8 mouse cellular contexts compared by ENCODE assay signal in the genomic region with DNA sequence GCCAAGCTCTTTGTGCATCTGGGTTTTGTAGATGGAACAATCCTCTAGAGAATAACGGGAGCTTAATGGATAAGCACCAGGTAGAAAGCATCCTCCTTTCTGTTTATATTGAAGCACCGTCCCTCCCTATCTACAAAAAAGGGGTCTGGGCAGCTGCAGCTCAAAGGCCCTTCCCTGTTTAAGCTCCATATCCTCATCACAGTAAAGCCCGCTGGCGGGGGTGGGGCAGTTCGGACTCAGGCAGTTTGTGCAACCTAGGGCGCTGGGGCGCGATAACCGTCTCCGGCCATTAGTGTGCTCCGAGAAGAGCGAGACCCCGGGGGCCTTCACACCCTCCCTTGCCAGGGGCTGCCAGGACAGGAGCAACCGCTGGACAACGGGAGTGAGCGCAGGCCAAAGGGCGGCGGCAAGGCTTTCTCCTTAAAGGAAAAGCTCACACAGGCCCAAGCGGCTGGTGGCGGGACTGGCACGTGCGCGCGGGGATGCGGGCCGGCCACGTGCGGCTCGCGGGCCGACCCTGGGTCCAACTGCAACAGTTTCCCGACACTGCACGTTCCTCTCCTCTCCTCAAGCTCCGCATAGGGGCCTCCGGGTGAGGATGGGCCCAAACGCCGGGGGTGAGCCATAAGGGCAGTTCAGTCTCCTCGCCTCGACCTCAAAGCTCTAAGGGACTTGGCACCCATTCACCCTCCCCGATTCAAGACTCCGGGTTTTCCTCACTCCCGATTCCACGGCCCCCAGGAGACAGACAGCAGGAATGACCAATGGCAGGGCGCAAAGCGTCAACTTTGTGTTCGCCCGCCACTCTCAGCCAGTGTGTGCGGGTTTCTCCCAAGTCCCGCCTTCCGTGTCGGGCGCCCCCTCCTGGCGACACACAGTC. TPM values are rescaled to one million over a fixed set of nuclear protein-coding genes. Genes with fewer than 3 reads are reported as not detected.
A peak's percentile ranks its signal among the peaks of the same experiment; 100 is the strongest.
DNase-seq lines count a peak whose midpoint lies in the region; ATAC-seq lines count a peak whose summit lies in the region.

No protein-coding gene starts in this region.

- peaks cover 13% of the 10 kb centered on the region for H3K36me3 ChIP-seq in heart, embryonic 13.5 days
- H3K36me3 ChIP-seq in liver, embryonic 12.5 days: peaks cover 25% of the 10 kb centered on the region
- no peaks in the 10 kb centered on the region for H3K36me3 ChIP-seq in stomach, embryonic 16.5 days (ENCODE audit: control insufficient read depth, insufficient read depth, low read length)

- H3K4me2 ChIP-seq in heart, embryonic 13.5 days: peak overlapping the region; percentile 94
- H3K4me2 ChIP-seq in liver, embryonic 12.5 days: peak overlapping the region; percentile 93
- peak overlapping the region; percentile 95 for H3K4me2 ChIP-seq in stomach, embryonic 16.5 days (ENCODE audit: low read depth, low read length)

- peak; percentile 99 for DNase-seq in CD4-positive, CD25-positive, alpha-beta regulatory T cell, adult 2 months (ENCODE audit: low read depth, low spot score)
- DNase-seq in fat pad, adult 2 months (ENCODE audit: extremely low read depth, low read depth, low spot score): peak; percentile 87
- DNase-seq in kidney, postnatal 10 days: peak; percentile 100
- peak; percentile 100 for DNase-seq in neural tube, embryonic 10.5 days (ENCODE audit: extremely low spot score, low spot score)

- peak overlapping the region; percentile 99 for H3K27ac ChIP-seq in brown adipose tissue, adult 24 weeks (replicated peaks; ENCODE audit: low read depth, low read length)
- H3K27ac ChIP-seq in heart, embryonic 13.5 days (replicated peaks): peak overlapping the region; percentile 100
- H3K27ac ChIP-seq in liver, embryonic 12.5 days: peak overlapping the region; percentile 98
- peak overlapping the region; percentile 100 for H3K27ac ChIP-seq in stomach, embryonic 16.5 days (ENCODE audit: low read length)

- peak; percentile 71 for ATAC-seq in heart, embryonic 13.5 days (ENCODE audit: extremely low read depth, insufficient number of reproducible peaks, low FRiP score, low TSS enrichment)
- peak; percentile 64 for ATAC-seq in liver, embryonic 12.5 days
- peak; percentile 76 for ATAC-seq in stomach, embryonic 16.5 days (ENCODE audit: insufficient read depth, low FRiP score)

- WGBS in heart, embryonic 13.5 days: 3% methylated on average over 53 of the region's 53 CpGs
- WGBS in liver, embryonic 12.5 days (ENCODE audit: insufficient replicate concordance): 3% methylated on average over 53 of the region's 53 CpGs
- WGBS in stomach, embryonic 16.5 days: 2% methylated on average over 53 of the region's 53 CpGs

- peak overlapping the region; percentile 68 for H3K4me3 ChIP-seq in brown adipose tissue, adult 24 weeks (ENCODE audit: insufficient read depth, low read depth, low read length)
- peak overlapping the region; percentile 99 for H3K4me3 ChIP-seq in heart, embryonic 13.5 days
- peak overlapping the region; percentile 89 for H3K4me3 ChIP-seq in liver, embryonic 12.5 days
- H3K4me3 ChIP-seq in stomach, embryonic 16.5 days (replicated peaks; ENCODE audit: low read length): peak overlapping the region; percentile 93

- no peaks in the 10 kb centered on the region for H3K4me1 ChIP-seq in brown adipose tissue, adult 24 weeks (ENCODE audit: control insufficient read depth, insufficient read depth, insufficient read length, low read length)
- peaks cover 40% of the 10 kb centered on the region for H3K4me1 ChIP-seq in heart, embryonic 13.5 days
- peaks cover 56% of the 10 kb centered on the region for H3K4me1 ChIP-seq in liver, embryonic 12.5 days
- H3K4me1 ChIP-seq in stomach, embryonic 16.5 days (ENCODE audit: control insufficient read depth, insufficient read depth, low read length): peaks cover 36% of the 10 kb centered on the region

- peak overlapping the region; percentile 94 for H3K9ac ChIP-seq in heart, embryonic 13.5 days
- H3K9ac ChIP-seq in liver, embryonic 12.5 days: peak overlapping the region; percentile 100
- H3K9ac ChIP-seq in stomach, embryonic 16.5 days (ENCODE audit: low read length): peak overlapping the region; percentile 90

- H3K9me3 ChIP-seq in heart, embryonic 13.5 days: no peaks in the 10 kb centered on the region
- H3K9me3 ChIP-seq in liver, embryonic 12.5 days (replicated peaks): no peaks in the 10 kb centered on the region
- H3K9me3 ChIP-seq in stomach, embryonic 16.5 days (replicated peaks; ENCODE audit: control insufficient read depth, low read length): no peaks in the 10 kb centered on the region

- H3K27me3 ChIP-seq in heart, embryonic 13.5 days (replicated peaks): no peaks in the 10 kb centered on the region
- no peaks in the 10 kb centered on the region for H3K27me3 ChIP-seq in liver, embryonic 12.5 days (replicated peaks)
- no peaks in the 10 kb centered on the region for H3K27me3 ChIP-seq in stomach, embryonic 16.5 days (ENCODE audit: control insufficient read depth, insufficient read depth, low read length)

RNA-seq across cellular contexts. Expression of gene Ptma, which starts 1.7 kb away (rescaled TPM):
- polyA plus RNA-seq in brown adipose tissue, adult 24 weeks (2012; ENCODE audit: insufficient read depth, insufficient read length, missing spikeins): 280 and 322 TPM in 2 replicates
- 929 and 934 TPM in 2 replicates for polyA plus RNA-seq in heart, embryonic 13.5 days (2015; fragmentation: Nextera tagmentation; extraction: Ambion mirVana)
- polyA plus RNA-seq in liver, embryonic 12.5 days (2016; fragmentation: Nextera tagmentation; extraction: Ambion mirVana): 1,639 and 1,657 TPM in 2 replicates
- 1,914 and 2,170 TPM in 2 replicates for polyA plus RNA-seq in stomach, embryonic 16.5 days (2015; fragmentation: Nextera tagmentation; extraction: Ambion mirVana)

RNA-seq across cellular contexts. Expression of gene Pde6d, which starts 57.6 kb away (rescaled TPM):
- polyA plus RNA-seq in brown adipose tissue, adult 24 weeks (2012; ENCODE audit: insufficient read depth, insufficient read length, missing spikeins): 21.7 and 24.3 TPM in 2 replicates
- 60.4 and 66.9 TPM in 2 replicates for polyA plus RNA-seq in heart, embryonic 13.5 days (2015; fragmentation: Nextera tagmentation; extraction: Ambion mirVana)
- polyA plus RNA-seq in liver, embryonic 12.5 days (2016; fragmentation: Nextera tagmentation; extraction: Ambion mirVana): 44.0 and 48.0 TPM in 2 replicates
- polyA plus RNA-seq in stomach, embryonic 16.5 days (2015; fragmentation: Nextera tagmentation; extraction: Ambion mirVana): 32.8 and 42.9 TPM in 2 replicates

RNA-seq across cellular contexts. Expression of gene Cops7b, which starts 57.8 kb away (rescaled TPM):
- 6.2 and 7.7 TPM in 2 replicates for polyA plus RNA-seq in brown adipose tissue, adult 24 weeks (2012; ENCODE audit: insufficient read depth, insufficient read length, missing spikeins)
- polyA plus RNA-seq in heart, embryonic 13.5 days (2015; fragmentation: Nextera tagmentation; extraction: Ambion mirVana): 26.9 and 28.2 TPM in 2 replicates
- polyA plus RNA-seq in liver, embryonic 12.5 days (2016; fragmentation: Nextera tagmentation; extraction: Ambion mirVana): 23.4 and 24.3 TPM in 2 replicates
- 32.5 and 32.6 TPM in 2 replicates for polyA plus RNA-seq in stomach, embryonic 16.5 days (2015; fragmentation: Nextera tagmentation; extraction: Ambion mirVana)

Comparison
In these comparisons a context has a peak if more than half of its experiments do, and no peak if none do; other contexts are left out.
1. Peak in every context shown above with its lines: DNase-seq, ATAC-seq, H3K4me3 ChIP-seq and H3K27ac ChIP-seq.